Mouse (Mus musculus) kidney, adult 2 months (tissue): Measurements from ENCODE around the gene Kpna2. TPM values are rescaled to one million over a fixed set of nuclear protein-coding genes. Genes with fewer than 3 reads are reported as not detected.

Source experiments
- DNase-seq: peaks from one replicate; pipeline ENCODE4 v3.0.0; 2021
- H3K27ac ChIP-seq: fragments of 200-500 bp; 2 replicates; pipeline ENCODE4 v1.5.1; 2012; ENCODE audit warnings: low read depth, low read length, control low read depth, inconsistent platforms; ENCODE audit not compliant: insufficient read depth
- H3K27me3 ChIP-seq: fragments of 200-500 bp; replicated peaks from 2 replicates; pipeline ENCODE4 v1.6.1; 2012; ENCODE audit warnings: mild to moderate bottlenecking, moderate library complexity, low read length, inconsistent platforms; ENCODE audit not compliant: control insufficient read depth, insufficient read depth
- H3K36me3 ChIP-seq: fragments of 200-500 bp; 2 replicates; pipeline ENCODE4 v1.6.1; 2012; ENCODE audit warnings: mild to moderate bottlenecking, moderate library complexity, low read length, inconsistent platforms; ENCODE audit not compliant: control insufficient read depth, insufficient read depth
- H3K4me1 ChIP-seq: fragments of 200-500 bp; 2 replicates; pipeline ENCODE4 v1.6.1; 2011; ENCODE audit warnings: low read length; ENCODE audit not compliant: control insufficient read depth, insufficient read depth
- H3K4me3 ChIP-seq: fragments of 200-500 bp; 2 replicates; pipeline ENCODE4 v1.5.1; 2011; ENCODE audit warnings: mild to moderate bottlenecking, low read depth, low read length, control low read depth; ENCODE audit not compliant: insufficient read depth
- CTCF ChIP-seq: fragments of 200-500 bp; conservative IDR thresholded peaks from 2 replicates; pipeline ENCODE4 v1.5.1; 2011; ENCODE audit warnings: low read depth, mild to moderate bottlenecking, control low read depth, low read length, moderate library complexity, mixed read lengths; ENCODE audit not compliant: insufficient read depth, insufficient read length
- POLR2A ChIP-seq: fragments of 200-500 bp; IDR thresholded peaks from one replicate; pipeline ENCODE4 v1.6.1; 2011; ENCODE audit warnings: low read depth, low read length, control low read depth
- WGBS: fragments of 180-500 bp; shearing (Covaris S2); methylation state at CpG from one replicate; pipeline ENCODE4 v1.1.7; 2018; 5-methylcytosine and 5-hydroxymethylcytosine counted together
- polyA plus RNA-seq: library from polyadenylated mRNA; depleted of rRNA; stranded (reverse); fragments of >200 nt; gene quantifications from 2 replicates; pipeline ENCODE4 v1.2.3, GENCODE M21; 2012

Gene Kpna2
- polyA plus RNA-seq, 1 experiment, result 14.1 TPM

DNA sequence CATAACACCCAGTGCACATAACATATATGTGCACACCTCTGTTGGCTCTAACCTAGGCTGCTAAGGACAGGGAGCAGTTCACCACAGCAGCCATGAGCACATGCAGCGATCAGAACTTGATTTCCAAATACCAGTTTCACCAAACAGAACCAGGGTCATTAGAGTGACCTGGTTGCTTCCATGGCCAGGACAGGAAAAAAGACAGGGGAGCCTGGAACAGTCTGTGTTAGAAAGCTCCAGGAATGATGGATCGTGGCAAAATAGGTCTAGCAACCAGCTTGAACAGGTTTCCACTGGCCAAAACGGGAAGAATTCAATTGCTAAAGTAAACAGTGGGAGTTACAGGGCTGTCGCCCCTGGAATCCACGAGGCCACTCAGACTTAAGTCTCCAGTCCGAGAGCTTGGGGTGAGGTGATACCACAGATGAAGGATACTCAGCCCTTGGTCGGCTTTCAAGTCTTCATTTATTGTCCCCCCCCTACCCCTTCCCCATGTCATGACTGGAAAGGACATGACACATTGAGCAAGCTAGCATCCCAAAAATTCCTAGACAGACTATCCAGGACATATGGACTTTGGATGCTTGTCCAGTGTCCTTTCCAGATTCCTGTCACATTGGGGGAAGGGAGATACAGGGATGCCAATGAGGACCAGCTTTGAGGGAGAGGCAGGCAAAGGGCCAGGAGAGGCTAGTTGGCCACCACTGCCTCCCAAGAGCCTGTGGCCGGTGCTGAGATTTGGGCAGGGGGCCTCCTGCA is 23.7 kb downstream of the Kpna2 start:
- 47% methylated on average over 8 of the region's 8 CpGs for WGBS
- DNase-seq, result no peak
- TF ChIP-seq CTCF (no peak), POLR2A (no peak)
- Histone ChIP-seq H3K27ac (no peak overlapping the region), H3K27me3 (no peaks in the 10 kb centered on the region), H3K4me1 (0 out of 2 replicates have a peak, but pooled peaks cover 4% of the 10 kb centered on the region), H3K4me3 (no peak overlapping the region), H3K36me3 (no peaks in the 10 kb centered on the region)

DNA sequence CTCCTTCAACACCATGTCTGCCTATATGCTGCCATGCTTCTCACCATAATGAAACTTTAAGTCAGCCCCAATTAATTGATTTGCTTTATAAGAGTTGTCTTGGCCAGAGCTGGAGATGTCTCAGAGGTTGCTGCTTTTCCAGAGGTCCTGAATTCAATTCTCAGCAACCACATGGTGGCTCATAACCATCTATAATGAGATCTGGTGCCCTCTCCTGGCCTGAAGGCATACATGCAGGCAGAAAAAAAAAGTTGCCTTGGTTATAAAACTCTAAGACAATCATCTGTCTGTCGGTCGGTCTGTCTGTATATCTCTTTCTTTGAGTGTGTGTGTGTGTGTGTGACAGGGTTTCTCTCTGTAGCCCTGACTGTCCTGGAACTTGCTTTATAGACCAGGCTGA is 24.9 kb downstream of the Kpna2 start:
- H3K27me3 ChIP-seq, result no peaks in the 10 kb centered on the region

DNA sequence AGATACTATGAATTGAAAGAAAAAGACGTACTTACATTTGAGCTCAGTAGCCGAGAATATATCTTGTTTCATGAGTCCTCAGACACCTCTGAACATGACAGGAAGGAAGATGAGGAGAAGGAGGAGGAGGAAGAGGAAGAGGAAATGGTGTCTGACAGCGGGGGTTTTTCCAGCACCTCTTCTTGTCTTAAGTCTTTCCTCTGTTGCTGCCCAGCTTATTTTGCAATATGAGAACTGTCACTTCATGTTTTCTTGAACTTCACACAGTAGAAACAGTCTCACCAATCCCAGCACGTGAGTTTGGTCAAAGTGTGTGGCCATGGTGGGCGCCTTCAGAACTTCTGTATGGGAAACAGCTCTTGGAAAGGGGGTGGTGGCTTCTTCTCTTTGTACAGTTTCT is 26.3 kb downstream of the Kpna2 start:
- Histone ChIP-seq H3K27me3 (no peaks in the 10 kb centered on the region), H3K4me3 (peak overlapping the region; percentile 49), H3K4me1 (0 out of 2 replicates have a peak, but pooled peaks cover 4% of the 10 kb centered on the region), H3K36me3 (no peaks in the 10 kb centered on the region), H3K27ac (peak overlapping the region; percentile 67; the same call in 1 of the 2 replicates)
- TF ChIP-seq POLR2A, result no peak
- no peak for TF ChIP-seq CTCF
- 72% methylated on average over 5 of the region's 5 CpGs for WGBS
- no peak for DNase-seq

More for the DNA sequence above, 24.9 kb downstream of the Kpna2 start:
- H3K4me3 ChIP-seq, result no peak overlapping the region
- WGBS, result 90% methylated on average over 2 of the region's 2 CpGs
- no peaks in the 10 kb centered on the region for H3K36me3 ChIP-seq
- H3K27ac ChIP-seq, result no peak overlapping the region
- TF ChIP-seq POLR2A (no peak), CTCF (peak; percentile 16; the same call in 1 of the 2 replicates)
- DNase-seq, result no peak
- H3K4me1 ChIP-seq, result 0 out of 2 replicates have a peak, but pooled peaks cover 4% of the 10 kb centered on the region

DNA sequence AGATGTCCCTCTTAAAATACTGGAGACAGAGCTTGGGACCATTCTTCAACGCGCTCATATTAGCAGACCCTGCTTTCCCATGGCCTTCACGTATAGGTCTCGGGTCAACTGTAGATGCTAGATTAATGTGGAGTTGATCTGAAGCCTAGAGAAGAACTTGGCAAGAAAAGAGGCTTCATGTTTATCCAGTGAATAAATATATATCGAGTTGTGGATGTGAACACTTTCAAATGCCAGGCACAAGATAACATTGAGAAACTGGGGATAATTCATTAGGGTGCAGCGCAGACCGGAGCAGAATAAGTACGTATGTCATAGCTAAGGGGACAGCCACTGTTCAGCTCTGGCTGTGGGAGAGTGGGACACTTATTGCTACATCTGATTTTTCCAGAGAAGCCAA is 29.5 kb downstream of the Kpna2 start:
- no peak overlapping the region for H3K4me3 ChIP-seq
- no peaks in the 10 kb centered on the region for H3K27me3 ChIP-seq
- TF ChIP-seq CTCF (no peak), POLR2A (no peak)
- no peak overlapping the region for H3K27ac ChIP-seq
- no peaks in the 10 kb centered on the region for H3K4me1 ChIP-seq
- no peaks in the 10 kb centered on the region for H3K36me3 ChIP-seq
- DNase-seq, result no peak
- 88% methylated on average over 8 of the region's 8 CpGs for WGBS

DNA sequence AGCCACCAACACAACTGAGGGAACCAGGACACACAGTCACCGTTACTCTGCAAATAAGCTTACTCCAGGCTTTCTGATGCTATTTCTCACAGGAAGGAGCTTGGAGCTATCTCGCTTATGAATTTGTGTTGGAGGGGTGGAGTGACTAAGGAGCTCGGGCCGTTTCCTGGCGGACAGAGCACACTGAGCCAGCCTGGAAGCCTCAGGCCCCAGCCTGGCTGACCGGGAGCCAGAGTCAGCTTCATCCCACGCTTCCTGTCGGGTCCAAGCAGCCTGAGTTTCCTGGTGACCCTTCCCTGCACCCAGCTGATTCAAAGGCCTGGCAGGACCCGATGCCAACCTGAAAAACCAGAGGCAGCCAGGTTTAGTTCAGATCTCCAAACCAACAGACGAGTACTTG is 31.7 kb downstream of the Kpna2 start:
- Histone ChIP-seq H3K36me3 (no peaks in the 10 kb centered on the region), H3K4me3 (no peak overlapping the region), H3K27ac (peak overlapping the region; percentile 37; the same call in 1 of the 2 replicates), H3K4me1 (no peaks in the 10 kb centered on the region), H3K27me3 (no peaks in the 10 kb centered on the region)
- TF ChIP-seq CTCF (no peak), POLR2A (no peak)
- 43% methylated on average over 10 of the region's 10 CpGs for WGBS
- DNase-seq, result peak; percentile 83

DNA sequence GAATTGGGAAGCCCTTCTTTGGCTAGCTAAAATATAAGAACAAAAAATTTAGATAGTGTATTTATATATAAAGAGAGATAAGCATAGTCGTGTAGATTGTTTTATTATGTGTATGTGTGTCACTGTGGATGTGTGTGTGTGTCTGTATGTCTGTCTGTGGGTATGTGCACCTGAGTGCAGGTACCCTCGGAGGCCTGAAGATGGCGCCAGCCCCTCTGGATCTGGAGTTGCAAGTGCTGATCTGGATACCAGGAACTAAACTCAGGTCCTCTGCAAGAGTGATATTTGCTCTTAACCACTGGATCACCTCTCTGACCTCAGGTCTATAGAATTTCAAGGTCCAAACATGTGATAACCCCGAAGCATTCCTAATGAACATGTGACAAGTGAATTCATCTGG is 33.5 kb downstream of the Kpna2 start:
- Histone ChIP-seq H3K36me3 (no peaks in the 10 kb centered on the region), H3K4me3 (no peak overlapping the region), H3K27me3 (no peaks in the 10 kb centered on the region), H3K27ac (no peak overlapping the region), H3K4me1 (no peaks in the 10 kb centered on the region)
- no peak for DNase-seq
- no peak for TF ChIP-seq POLR2A
- 0 out of 2 replicates have a peak, but pooled peaks have one; percentile 2 for TF ChIP-seq CTCF
- WGBS, result 94% methylated on average over 4 of the region's 4 CpGs

DNA sequence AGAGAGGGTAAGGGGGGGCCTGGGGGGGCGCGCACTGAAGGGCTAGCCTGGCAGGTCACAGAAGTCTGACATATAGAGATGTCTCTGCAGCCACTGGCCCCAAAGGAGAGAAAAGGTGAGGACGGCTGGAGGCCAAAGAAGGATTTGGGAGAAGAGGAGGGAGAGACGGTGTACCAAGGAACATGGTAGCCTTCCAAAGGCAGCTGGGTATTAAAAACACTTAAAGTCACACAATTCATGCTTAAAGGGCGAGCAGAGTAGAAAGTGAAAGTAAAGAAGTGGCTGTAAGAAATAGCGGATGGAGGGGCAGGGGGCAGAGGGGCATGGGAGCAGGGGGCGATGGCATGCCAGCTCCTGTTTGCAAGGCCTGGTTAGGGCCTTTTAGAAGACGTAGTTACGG is 37.0 kb downstream of the Kpna2 start:
- no peak overlapping the region for H3K4me3 ChIP-seq
- H3K27me3 ChIP-seq, result no peaks in the 10 kb centered on the region
- no peaks in the 10 kb centered on the region for H3K4me1 ChIP-seq
- DNase-seq, result no peak
- H3K36me3 ChIP-seq, result no peaks in the 10 kb centered on the region
- no peak for TF ChIP-seq POLR2A
- no peak for TF ChIP-seq CTCF
- WGBS, result 75% methylated on average over 9 of the region's 9 CpGs
- H3K27ac ChIP-seq, result no peak overlapping the region
